Mouse (Mus musculus): Measurements from ENCODE around the gene Dupd1. TPM values are rescaled to one million over a fixed set of nuclear protein-coding genes. Genes with fewer than 3 reads are reported as not detected.
"Not testable (repeated sequence)": the region's sequence is repeated elsewhere in the genome, so short reads cannot be mapped to it uniquely, and the experiment has no call there.

The Dupd1 gene
- polyA plus RNA-seq, 1 experiment from 2014 or later, result not detected

DNA sequence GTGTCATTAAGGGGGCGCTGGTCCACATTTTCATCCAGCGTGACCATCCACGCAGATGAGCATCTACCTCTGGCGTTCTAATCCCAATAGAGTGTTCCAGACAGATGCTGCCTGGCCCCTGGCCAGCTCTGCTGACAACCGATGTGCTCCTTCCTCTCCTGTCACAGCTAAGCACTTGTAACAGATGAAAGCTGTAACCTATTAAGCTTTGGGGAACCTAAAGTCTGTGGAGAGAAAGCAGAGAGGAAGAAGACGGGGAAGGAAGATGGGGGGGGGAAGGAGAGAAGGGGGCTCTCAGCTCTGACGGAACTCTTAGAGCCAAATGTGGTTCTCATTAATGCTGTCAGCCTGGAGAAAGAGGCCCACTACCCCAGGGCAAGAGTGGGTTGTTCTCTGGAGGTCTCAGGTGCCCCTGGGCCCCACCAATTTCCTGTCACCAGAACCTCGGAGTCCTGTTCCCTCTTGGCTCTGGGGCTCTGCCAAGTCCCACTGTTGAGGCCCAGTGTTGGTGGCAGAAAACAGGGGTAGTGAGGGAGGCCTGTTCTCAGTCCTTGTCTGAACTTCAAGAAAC is 34.7 kb downstream of the Dupd1 start:
- Histone ChIP-seq H3K36me3 (ENCODE audit: control insufficient read depth, insufficient read depth) (no peaks in the 10 kb centered on the region), H3K4me3 (ENCODE audit: low read depth, low read length) (no peak overlapping the region), H3K27ac (ENCODE audit: low read depth, low read length) (no peak overlapping the region), H3K4me2 (replicated peaks; ENCODE audit: low read depth) (no peak overlapping the region), H3K4me1 (replicated peaks; ENCODE audit: control insufficient read depth, insufficient read depth, low read length) (no peaks in the 10 kb centered on the region), H3K27me3 (replicated peaks; ENCODE audit: control insufficient read depth, insufficient read depth, low read length) (no peaks in the 10 kb centered on the region), H3K9ac (ENCODE audit: low read depth, low read length) (no peak overlapping the region), H3K9me3 (ENCODE audit: control insufficient read depth) (no peaks in the 10 kb centered on the region)
- WGBS, result 53% methylated on average over 8 of the region's 8 CpGs
- no peak for ATAC-seq
- TF ChIP-seq CTCF (IDR thresholded peaks at IDR 0.05; ENCODE audit: low read depth), result no peak

DNA sequence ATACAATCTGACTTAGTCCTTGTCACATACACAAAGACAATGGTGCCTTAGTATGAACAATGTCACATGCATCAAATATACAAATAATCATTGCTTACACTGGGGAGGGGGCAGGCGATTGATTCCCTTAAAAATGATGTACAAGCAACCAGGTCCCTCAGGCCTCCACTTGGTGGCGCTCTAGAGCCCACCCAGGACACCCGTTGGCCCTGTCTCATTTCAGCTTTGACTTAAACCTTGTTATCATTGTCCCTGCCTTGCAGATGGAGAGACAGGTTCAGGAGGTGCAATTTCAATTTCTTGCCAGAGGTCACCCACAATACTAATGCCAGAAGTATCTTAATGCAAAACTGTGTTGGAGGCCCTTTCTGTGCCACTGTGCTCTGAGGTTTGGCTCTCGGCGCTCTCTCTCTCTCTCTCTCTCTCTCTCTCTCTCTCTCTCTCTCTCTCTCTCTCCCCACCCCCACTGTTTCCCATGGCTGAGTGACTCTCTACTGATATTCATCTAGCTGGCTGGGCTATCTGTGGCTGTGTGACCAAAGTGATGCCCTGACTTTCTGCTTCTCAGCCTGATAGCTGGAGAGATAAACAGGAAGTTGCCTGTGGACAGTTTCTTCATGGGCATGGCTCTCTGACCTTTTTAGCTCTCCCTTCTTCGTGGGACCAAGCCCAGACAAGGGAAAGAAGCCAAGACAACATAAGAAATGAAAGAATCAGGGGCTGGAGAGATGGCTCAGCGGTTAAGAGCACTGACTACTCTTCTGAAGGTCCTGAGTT is 35.7 kb downstream of the Dupd1 start:
- H3K27me3 ChIP-seq (replicated peaks; ENCODE audit: control insufficient read depth, insufficient read depth, low read length), result no peaks in the 10 kb centered on the region
- no peak for ATAC-seq
- H3K27ac ChIP-seq (ENCODE audit: low read depth, low read length), result no peak overlapping the region
- H3K9me3 ChIP-seq (ENCODE audit: control insufficient read depth), result no peaks in the 10 kb centered on the region
- peak; percentile 86 for TF ChIP-seq CTCF (IDR thresholded peaks at IDR 0.05; ENCODE audit: low read depth)
- H3K4me3 ChIP-seq (ENCODE audit: low read depth, low read length), result no peak overlapping the region
- H3K36me3 ChIP-seq (ENCODE audit: control insufficient read depth, insufficient read depth), result no peaks in the 10 kb centered on the region
- no peak overlapping the region for H3K4me2 ChIP-seq (replicated peaks; ENCODE audit: low read depth)
- WGBS, result 46% methylated on average over 7 of the region's 7 CpGs
- no peak overlapping the region for H3K9ac ChIP-seq (ENCODE audit: low read depth, low read length)
- no peaks in the 10 kb centered on the region for H3K4me1 ChIP-seq (replicated peaks; ENCODE audit: control insufficient read depth, insufficient read depth, low read length)

DNA sequence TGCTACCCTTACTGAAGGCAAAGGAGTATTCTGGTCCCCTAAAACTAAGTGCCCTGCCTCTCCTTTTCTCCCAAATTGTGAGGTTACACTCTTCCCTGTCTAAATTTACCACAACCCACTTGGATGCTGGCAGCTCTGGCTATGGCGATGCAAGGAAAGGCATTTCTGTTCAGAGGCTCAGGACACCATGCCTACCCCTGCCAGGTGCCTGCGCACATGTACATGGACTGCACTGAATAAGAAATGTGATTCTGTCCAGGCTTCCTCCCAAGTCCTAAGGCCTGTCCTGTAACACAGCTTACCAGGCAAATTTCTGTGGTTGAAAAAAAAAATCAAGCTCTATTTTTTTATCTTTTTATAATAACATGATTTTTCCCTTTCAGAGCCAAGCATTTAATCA is 38.2 kb downstream of the Dupd1 start:
- no peak for TF ChIP-seq CTCF (IDR thresholded peaks at IDR 0.05; ENCODE audit: low read depth)
- Histone ChIP-seq H3K4me3 (ENCODE audit: low read depth, low read length) (no peak overlapping the region), H3K9ac (ENCODE audit: low read depth, low read length) (no peak overlapping the region), H3K4me2 (replicated peaks; ENCODE audit: low read depth) (no peak overlapping the region), H3K27ac (ENCODE audit: low read depth, low read length) (no peak overlapping the region), H3K27me3 (replicated peaks; ENCODE audit: control insufficient read depth, insufficient read depth, low read length) (no peaks in the 10 kb centered on the region), H3K4me1 (replicated peaks; ENCODE audit: control insufficient read depth, insufficient read depth, low read length) (no peaks in the 10 kb centered on the region), H3K36me3 (ENCODE audit: control insufficient read depth, insufficient read depth) (no peaks in the 10 kb centered on the region; the same call in 1 of the 2 replicates), H3K9me3 (ENCODE audit: control insufficient read depth) (no peaks in the 10 kb centered on the region)
- ATAC-seq, result no peak
- 93% methylated on average over 2 of the region's 2 CpGs for WGBS

DNA sequence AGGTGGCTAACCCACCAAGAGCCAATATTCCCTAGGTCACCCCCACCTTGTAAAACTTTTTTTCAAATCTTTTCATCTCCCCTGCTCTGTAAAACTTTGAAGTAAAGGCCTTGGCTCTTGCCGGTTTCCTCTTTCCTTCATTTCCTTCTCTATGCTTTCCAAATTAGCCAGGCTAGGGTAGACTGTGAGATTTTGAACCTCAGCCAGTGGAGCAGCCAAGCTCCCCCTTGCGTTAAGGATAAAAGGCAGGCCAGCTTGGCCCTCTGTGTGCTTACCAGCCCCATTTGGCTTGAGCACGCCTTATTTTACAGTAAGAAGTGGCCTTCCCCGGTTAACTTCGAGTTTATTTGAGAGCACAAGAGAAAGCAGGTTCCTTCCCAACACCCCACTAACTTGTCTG is 39.9 kb downstream of the Dupd1 start:
- Histone ChIP-seq H3K27me3 (replicated peaks; ENCODE audit: control insufficient read depth, insufficient read depth, low read length) (no peaks in the 10 kb centered on the region), H3K9me3 (ENCODE audit: control insufficient read depth) (no peaks in the 10 kb centered on the region), H3K27ac (ENCODE audit: low read depth, low read length) (no peak overlapping the region)

GRCm38 (mm10) chr14:21673100-21673499 is 41.3 kb downstream of the Dupd1 start:
- Histone ChIP-seq H3K36me3 (ENCODE audit: control insufficient read depth, insufficient read depth) (peaks cover 26% of the 10 kb centered on the region), H3K9ac (ENCODE audit: low read depth, low read length) (no peak overlapping the region), H3K4me3 (ENCODE audit: low read depth, low read length) (no peak overlapping the region), H3K9me3 (ENCODE audit: control insufficient read depth) (no peaks in the 10 kb centered on the region), H3K4me2 (replicated peaks; ENCODE audit: low read depth) (no peak overlapping the region), H3K4me1 (replicated peaks; ENCODE audit: control insufficient read depth, insufficient read depth, low read length) (no peaks in the 10 kb centered on the region; the same call in 1 of the 2 replicates), H3K27ac (ENCODE audit: low read depth, low read length) (no peak overlapping the region), H3K27me3 (replicated peaks; ENCODE audit: control insufficient read depth, insufficient read depth, low read length) (no peaks in the 10 kb centered on the region)
- no peak for TF ChIP-seq CTCF (IDR thresholded peaks at IDR 0.05; ENCODE audit: low read depth)
- no peak for ATAC-seq
- WGBS, result 82% methylated on average over 4 of the region's 4 CpGs

More for the DNA sequence above, 39.9 kb downstream of the Dupd1 start:
- no peak for ATAC-seq
- TF ChIP-seq CTCF (IDR thresholded peaks at IDR 0.05; ENCODE audit: low read depth), result peak; percentile 20; the same call in 1 of the 2 replicates
- WGBS, result 59% methylated on average over 5 of the region's 5 CpGs
- Histone ChIP-seq H3K36me3 (ENCODE audit: control insufficient read depth, insufficient read depth) (peaks cover 13% of the 10 kb centered on the region), H3K9ac (ENCODE audit: low read depth, low read length) (no peak overlapping the region), H3K4me3 (ENCODE audit: low read depth, low read length) (no peak overlapping the region), H3K4me2 (replicated peaks; ENCODE audit: low read depth) (no peak overlapping the region), H3K4me1 (replicated peaks; ENCODE audit: control insufficient read depth, insufficient read depth, low read length) (no peaks in the 10 kb centered on the region)

GRCm38 (mm10) chr14:21670422-21671006 is 43.9 kb downstream of the Dupd1 start:
- H3K9me3 ChIP-seq (ENCODE audit: control insufficient read depth); H3K4me1 ChIP-seq (replicated peaks; ENCODE audit: control insufficient read depth, insufficient read depth, low read length); ATAC-seq; H3K27me3 ChIP-seq (replicated peaks; ENCODE audit: control insufficient read depth, insufficient read depth, low read length); H3K27ac ChIP-seq (ENCODE audit: low read depth, low read length); H3K4me3 ChIP-seq (ENCODE audit: low read depth, low read length); H3K9ac ChIP-seq (ENCODE audit: low read depth, low read length); H3K4me2 ChIP-seq (replicated peaks; ENCODE audit: low read depth): not testable (repeated sequence)
- 96% methylated on average over 15 of the region's 15 CpGs for WGBS
- peaks cover 39% of the 10 kb centered on the region for H3K36me3 ChIP-seq (ENCODE audit: control insufficient read depth, insufficient read depth)
